Mouse (Mus musculus): ENCODE data around the gene Thap11.

DNA sequence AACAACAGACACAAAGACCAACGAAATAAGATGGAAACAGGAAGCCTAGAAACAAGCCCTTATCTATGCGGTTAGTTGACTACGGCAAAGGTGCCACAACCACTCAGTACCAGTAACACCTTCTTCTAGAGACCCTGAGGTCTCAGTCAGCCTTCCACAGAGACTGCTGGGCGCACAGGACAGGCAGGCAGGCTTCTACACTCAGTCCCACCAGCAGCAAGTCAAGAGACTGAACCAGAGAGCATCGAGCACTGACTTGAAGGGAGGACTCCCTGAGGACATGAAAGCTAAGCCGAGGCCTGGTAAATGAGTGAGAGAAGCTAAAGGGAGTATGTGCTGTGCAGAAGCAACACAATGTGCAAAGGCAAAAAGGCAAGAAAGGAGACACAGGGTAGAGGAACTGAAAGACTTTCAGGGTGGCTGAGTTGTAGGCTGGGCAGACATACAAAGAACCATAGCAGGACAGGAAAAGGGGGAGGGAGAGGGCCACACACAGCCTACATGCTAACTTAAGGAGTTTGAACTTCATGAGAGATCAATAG, 44.6 kb upstream of the Thap11 start:
- no peak for TF ChIP-seq POLR2A (IDR thresholded peaks at IDR 0.05; ENCODE audit: insufficient read depth, low read length)
- no peak for TF ChIP-seq CTCF (IDR thresholded peaks at IDR 0.05; ENCODE audit: low read depth, low read length)
- no peak for TF ChIP-seq EP300 (IDR thresholded peaks at IDR 0.05; ENCODE audit: insufficient read depth, low read depth, low read length)
